Mouse (Mus musculus) cerebellum, adult 11 months (tissue): Measurements from ENCODE around the gene Noc4l.

Experiments
- DNase-seq: peaks from one replicate; pipeline ENCODE4 v3.0.0; 2022

The Noc4l gene

GRCm38 (mm10) chr5:110652719-110653648 is at the start of gene Noc4l, which contains the start of gene Ddx51:
Gene Noc4l, minus strand, starts transcription at chr5:110653417.
Gene Ddx51, plus strand, starts transcription at chr5:110653451.
- peak; percentile 93 for DNase-seq

- no peak for DNase-seq
Measured at GRCm38 (mm10) chr5:110698617-110699016, 45.4 kb upstream of the Noc4l start.

GRCm38 (mm10) chr5:110682041-110682440 is 28.8 kb upstream of the Noc4l start:
- no peak for DNase-seq

GRCm38 (mm10) chr5:110665486-110666121 is 12.4 kb upstream of the Noc4l start:
- DNase-seq, result no peak

- DNase-seq, result no peak
Measured at GRCm38 (mm10) chr5:110664750-110665269, 11.6 kb upstream of the Noc4l start.

- DNase-seq, result no peak
Measured at GRCm38 (mm10) chr5:110664041-110664440, 10.8 kb upstream of the Noc4l start.

GRCm38 (mm10) chr5:110659682-110660081 is 6.5 kb upstream of the Noc4l start:
- DNase-seq, result no peak

GRCm38 (mm10) chr5:110653686-110654085 is 469 bp upstream of the Noc4l start:
- no peak for DNase-seq

GRCm38 (mm10) chr5:110646377-110646776 is 6.8 kb downstream of the Noc4l start:
- DNase-seq, result no peak

- DNase-seq, result peak; percentile 60
Measured at GRCm38 (mm10) chr5:110639459-110639858, 13.8 kb downstream of the Noc4l start.

GRCm38 (mm10) chr5:110638306-110639074 is 14.7 kb downstream of the Noc4l start:
- no peak for DNase-seq

GRCm38 (mm10) chr5:110635951-110636707 is 17.1 kb downstream of the Noc4l start:
- DNase-seq, result no peak

- DNase-seq, result no peak
Measured at GRCm38 (mm10) chr5:110629525-110630120, 23.6 kb downstream of the Noc4l start.

- DNase-seq, result no peak
Measured at GRCm38 (mm10) chr5:110628156-110628555, 25.1 kb downstream of the Noc4l start.

GRCm38 (mm10) chr5:110627351-110627750 is 25.9 kb downstream of the Noc4l start:
- no peak for DNase-seq

- no peak for DNase-seq
Measured at GRCm38 (mm10) chr5:110624319-110624718, 28.9 kb downstream of the Noc4l start.

GRCm38 (mm10) chr5:110619226-110619625 is 34.0 kb downstream of the Noc4l start:
- DNase-seq, result no peak

GRCm38 (mm10) chr5:110611435-110612158 is 41.6 kb downstream of the Noc4l start:
- peak; percentile 20 for DNase-seq

- DNase-seq, result no peak
Measured at GRCm38 (mm10) chr5:110610484-110610883, 42.7 kb downstream of the Noc4l start.

GRCm38 (mm10) chr5:110609868-110610267 is 43.3 kb downstream of the Noc4l start:
- peak; percentile 26 for DNase-seq

- no peak for DNase-seq
Measured at GRCm38 (mm10) chr5:110609425-110609824, 43.8 kb downstream of the Noc4l start.
